Mouse (Mus musculus) induced T-regulatory cell, adult 2 months (primary cell): ENCODE measurements around the gene Ppara.
A peak's percentile ranks its signal among the peaks of the same experiment; 100 is the strongest.

Experiments
- DNase-seq: peaks from one replicate; pipeline ENCODE4 v3.0.0-alpha.2; 2012; ENCODE audit warnings: low read depth

Gene Ppara

GRCm38 (mm10) chr15:85705013-85705528 lies 29.7 kb upstream of the Ppara start:
- DNase-seq, result no peak

GRCm38 (mm10) chr15:85705566-85706332 lies 29.0 kb upstream of the Ppara start:
- no peak for DNase-seq

- no peak for DNase-seq
These were observed 28.3 kb upstream of the Ppara start for GRCm38 (mm10) chr15:85706527-85706926.

- DNase-seq, result no peak
These were observed 27.8 kb upstream of the Ppara start for GRCm38 (mm10) chr15:85707017-85707416.

- DNase-seq, result no peak
These were observed 27.2 kb upstream of the Ppara start for GRCm38 (mm10) chr15:85707458-85708030.

- no peak for DNase-seq
These were observed 26.6 kb upstream of the Ppara start for GRCm38 (mm10) chr15:85708217-85708616.

- DNase-seq, result no peak
These were observed 25.9 kb upstream of the Ppara start for GRCm38 (mm10) chr15:85708843-85709242.

GRCm38 (mm10) chr15:85709268-85709973 lies 25.4 kb upstream of the Ppara start:
- peak; percentile 82 for DNase-seq

- DNase-seq, result peak; percentile 86
These were observed 24.6 kb upstream of the Ppara start for GRCm38 (mm10) chr15:85710179-85710578.

GRCm38 (mm10) chr15:85710641-85711580 lies 23.9 kb upstream of the Ppara start:
- no peak for DNase-seq

GRCm38 (mm10) chr15:85712565-85713168 lies 22.1 kb upstream of the Ppara start:
- peak; percentile 63 for DNase-seq

- no peak for DNase-seq
These were observed 21.4 kb upstream of the Ppara start for GRCm38 (mm10) chr15:85713417-85713816.

- no peak for DNase-seq
These were observed 19.7 kb upstream of the Ppara start for GRCm38 (mm10) chr15:85715059-85715458.

GRCm38 (mm10) chr15:85716045-85716444 lies 18.7 kb upstream of the Ppara start:
- DNase-seq, result peak; percentile 87

GRCm38 (mm10) chr15:85716591-85716990 lies 18.2 kb upstream of the Ppara start:
- DNase-seq, result no peak

- DNase-seq, result no peak
These were observed 17.8 kb upstream of the Ppara start for GRCm38 (mm10) chr15:85717008-85717407.

GRCm38 (mm10) chr15:85717800-85718199 lies 17.0 kb upstream of the Ppara start:
- no peak for DNase-seq

GRCm38 (mm10) chr15:85719017-85719416 lies 15.8 kb upstream of the Ppara start:
- DNase-seq, result no peak

GRCm38 (mm10) chr15:85720366-85720841 lies 14.4 kb upstream of the Ppara start:
- DNase-seq, result no peak

- DNase-seq, result no peak
These were observed 10.3 kb upstream of the Ppara start for GRCm38 (mm10) chr15:85724271-85725165.
